Mouse (Mus musculus) G1E-ER4 (cell line): ENCODE results near the gene Fchsd2. TPM values are rescaled to one million over a fixed set of nuclear protein-coding genes. Genes with fewer than 3 reads are reported as not detected.

Experiments
- GATA1 ChIP-seq: IDR thresholded peaks from one replicate; pipeline ENCODE4 v1.8.0; 2012; ENCODE audit warnings: low read length, inconsistent platforms
- polyA plus RNA-seq: library from polyadenylated mRNA; stranded (reverse); fragments of >175 nt; gene quantifications from 2 replicates; pipeline ENCODE4 v1.2.3, GENCODE M21; 2012

Gene Fchsd2
- polyA plus RNA-seq, 1 experiment: 1.5 TPM

GRCm38 (mm10) chr7:101066009-101066408 lies 26.7 kb upstream of the Fchsd2 start:
- TF ChIP-seq GATA1: no peak

- no peak for TF ChIP-seq GATA1
Measured at GRCm38 (mm10) chr7:101066650-101067346, 25.9 kb upstream of the Fchsd2 start.

- TF ChIP-seq GATA1: no peak
Measured at GRCm38 (mm10) chr7:101067521-101067920, 25.1 kb upstream of the Fchsd2 start.

- TF ChIP-seq GATA1: no peak
Measured at GRCm38 (mm10) chr7:101069271-101069670, 23.4 kb upstream of the Fchsd2 start.

- peak; percentile 44 for TF ChIP-seq GATA1
Measured at GRCm38 (mm10) chr7:101070406-101070805, 22.3 kb upstream of the Fchsd2 start.

GRCm38 (mm10) chr7:101071020-101071419 lies 21.6 kb upstream of the Fchsd2 start:
- TF ChIP-seq GATA1: no peak

GRCm38 (mm10) chr7:101072123-101072740 lies 20.4 kb upstream of the Fchsd2 start:
- peak; percentile 61 for TF ChIP-seq GATA1

GRCm38 (mm10) chr7:101074170-101074767 lies 18.4 kb upstream of the Fchsd2 start:
- no peak for TF ChIP-seq GATA1

GRCm38 (mm10) chr7:101083562-101084166 lies 9.0 kb upstream of the Fchsd2 start:
- no peak for TF ChIP-seq GATA1

GRCm38 (mm10) chr7:101084816-101085456 lies 7.7 kb upstream of the Fchsd2 start:
- no peak for TF ChIP-seq GATA1

- no peak for TF ChIP-seq GATA1
Measured at GRCm38 (mm10) chr7:101085779-101086178, 6.9 kb upstream of the Fchsd2 start.

GRCm38 (mm10) chr7:101088687-101089086 lies 4.0 kb upstream of the Fchsd2 start:
- TF ChIP-seq GATA1: no peak

GRCm38 (mm10) chr7:101089242-101089641 lies 3.4 kb upstream of the Fchsd2 start:
- no peak for TF ChIP-seq GATA1

GRCm38 (mm10) chr7:101093231-101093630 lies 568 bp downstream of the Fchsd2 start:
- no peak for TF ChIP-seq GATA1

- TF ChIP-seq GATA1: no peak
Measured at GRCm38 (mm10) chr7:101094746-101095145, 2.1 kb downstream of the Fchsd2 start.

GRCm38 (mm10) chr7:101095560-101095959 lies 2.9 kb downstream of the Fchsd2 start:
- peak; percentile 24 for TF ChIP-seq GATA1
